Mouse (Mus musculus): ENCODE data around the gene Cdk6.

DNA sequence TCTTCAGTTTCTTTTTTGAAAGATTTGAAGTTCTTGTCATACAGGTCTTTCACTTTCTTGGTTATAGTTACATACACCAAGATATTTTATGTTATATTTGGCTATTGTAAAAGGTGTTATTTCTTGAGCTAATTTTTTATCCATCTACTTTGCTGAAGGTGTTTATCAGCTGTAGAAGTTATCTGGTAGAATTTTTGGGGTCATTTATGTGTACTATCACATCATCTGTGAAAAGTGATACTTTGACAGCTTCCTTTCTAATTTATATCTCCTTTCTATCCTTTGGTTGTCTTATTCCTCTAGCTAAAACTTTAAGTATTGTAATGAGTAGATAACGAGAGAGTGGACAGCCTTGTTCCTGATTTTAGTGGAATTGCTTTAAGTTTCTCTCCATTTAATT is 210.2 kb downstream of the Cdk6 start:
- TF ChIP-seq ZC3H11A (IDR thresholded peaks at IDR 0.05; ENCODE audit: borderline replicate concordance, low read depth, low read length) = no peak
- TF ChIP-seq HCFC1 (IDR thresholded peaks at IDR 0.05; ENCODE audit: borderline replicate concordance, insufficient read depth, low read length) = no peak
- TF ChIP-seq ZNF384 (IDR thresholded peaks at IDR 0.05; ENCODE audit: low read depth, low read length) = no peak
- no peak for TF ChIP-seq CHD2 (IDR thresholded peaks at IDR 0.05; ENCODE audit: low read depth, low read length)
